Mouse (Mus musculus) heart, adult 2 months (tissue): ENCODE data around the gene Erc2.

ENCODE experiments used
- EP300 ChIP-seq: fragments of 200-500 bp; IDR thresholded peaks from 2 replicates; pipeline ENCODE4 v1.6.1; 2011; ENCODE audit warnings: low read depth, low read length, control low read depth; ENCODE audit not compliant: insufficient read depth
- POLR2A ChIP-seq: fragments of 200-500 bp; IDR thresholded peaks from 2 replicates; pipeline ENCODE4 v1.6.1; 2011; ENCODE audit warnings: mild to moderate bottlenecking, low read depth, low read length, control low read depth; ENCODE audit not compliant: insufficient read depth

DNA sequence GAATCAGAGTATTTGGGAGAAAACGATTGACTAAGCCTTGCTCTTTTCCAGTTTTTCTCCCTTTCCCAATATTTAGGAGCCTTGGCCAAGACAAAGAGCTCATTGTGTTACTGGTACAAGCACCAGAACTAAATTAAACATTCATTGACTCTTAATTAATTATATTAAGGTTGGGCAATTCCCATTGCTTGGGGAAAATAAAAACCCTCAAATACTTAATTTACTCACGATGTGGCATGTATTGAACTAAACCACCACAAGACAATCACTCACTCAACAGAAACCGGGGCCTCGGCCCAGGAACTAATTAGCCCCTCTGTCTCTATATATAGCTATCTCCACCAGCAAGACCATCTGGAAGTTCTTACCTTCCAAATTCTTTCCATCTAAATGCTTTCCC is 740.1 kb downstream of the Erc2 start:
- no peak for TF ChIP-seq POLR2A
- TF ChIP-seq EP300, result no peak
